Mouse (Mus musculus) megakaryocyte, embryonic 14.5 days (primary cell): ENCODE measurements around the gene Slc35e1.

Experiments
- FLI1 ChIP-seq: IDR thresholded peaks from 2 replicates; pipeline ENCODE4 v1.6.1; 2012; ENCODE audit warnings: low read length, inconsistent platforms, mixed read lengths
- GATA1 ChIP-seq: IDR thresholded peaks from 3 replicates; pipeline ENCODE4 v1.6.1; 2012; ENCODE audit warnings: mixed read lengths, low read length, inconsistent platforms, borderline replicate concordance

DNA sequence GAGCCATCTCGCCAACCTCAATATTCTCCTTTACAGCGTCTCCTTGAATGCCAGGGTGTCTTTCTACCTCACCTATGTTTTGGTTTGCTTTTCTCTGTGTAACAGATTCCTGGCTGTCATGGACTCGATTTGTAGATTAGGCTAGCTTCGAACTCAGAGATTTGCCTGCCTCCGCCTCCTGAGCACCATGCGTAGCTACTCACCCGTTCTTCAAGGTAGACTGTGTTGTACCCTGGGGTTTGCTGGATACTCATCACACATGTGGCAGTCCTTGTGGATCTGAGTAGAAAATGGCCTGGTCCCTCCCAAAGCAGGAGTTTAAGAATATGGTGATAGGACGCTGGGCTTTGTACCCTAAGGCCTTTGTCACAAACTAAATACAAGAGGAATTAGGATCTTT lies 967 bp upstream of the Slc35e1 start:
- TF ChIP-seq GATA1 (no peak), FLI1 (no peak)
